Mouse (Mus musculus) cortical plate, adult 2 months (tissue): ENCODE data around the gene Grap.

Experiments
- CTCF ChIP-seq: fragments of 200-500 bp; IDR thresholded peaks from 2 replicates; pipeline ENCODE4 v1.5.1; 2011; ENCODE audit warnings: mild to moderate bottlenecking, control low read depth, low read length; ENCODE audit not compliant: insufficient read depth; ENCODE audit errors: extremely low read depth
- POLR2A ChIP-seq: fragments of 200-500 bp; IDR thresholded peaks from 2 replicates; pipeline ENCODE4 v1.6.1; 2011; ENCODE audit warnings: mild to moderate bottlenecking, low read length, control low read depth; ENCODE audit not compliant: insufficient read depth; ENCODE audit errors: extremely low read depth

DNA sequence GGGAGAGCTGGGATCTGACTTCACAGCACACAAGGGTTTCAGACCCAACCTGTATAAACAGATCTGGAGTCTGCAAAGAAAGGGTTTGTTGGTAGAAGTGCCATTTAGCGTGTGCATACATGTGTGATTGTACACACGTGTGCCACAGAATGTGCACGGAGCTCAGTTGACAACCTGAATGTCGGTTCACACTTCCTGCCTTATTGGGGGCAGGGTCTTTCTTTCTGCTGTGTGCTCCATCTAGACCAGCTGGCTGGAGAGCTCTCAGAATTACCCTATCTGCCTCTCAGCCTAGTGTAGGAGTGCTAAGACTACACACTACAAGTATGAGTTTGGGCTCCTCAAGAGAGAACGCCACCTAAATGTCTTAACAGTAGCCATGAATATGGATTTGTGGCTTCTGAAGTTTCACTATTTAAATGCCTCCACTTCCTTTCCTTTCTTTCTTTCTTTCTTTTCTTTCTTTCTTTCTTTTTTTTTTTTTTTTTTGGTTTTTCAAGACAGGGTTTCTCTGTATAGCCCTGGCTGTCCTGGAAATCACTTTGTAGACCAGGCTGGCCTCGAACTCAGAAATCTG, 13.4 kb upstream of the Grap start:
- TF ChIP-seq POLR2A: no peak
- TF ChIP-seq CTCF: no peak
